Mouse (Mus musculus) brain, adult 2 months (tissue): Measurements from ENCODE around the gene Otulinl.

Experiments used
- DNase-seq: peaks from one replicate; pipeline ENCODE4 v3.0.0; 2011; ENCODE audit warnings: low read depth, low spot score

Otulinl gene

DNA sequence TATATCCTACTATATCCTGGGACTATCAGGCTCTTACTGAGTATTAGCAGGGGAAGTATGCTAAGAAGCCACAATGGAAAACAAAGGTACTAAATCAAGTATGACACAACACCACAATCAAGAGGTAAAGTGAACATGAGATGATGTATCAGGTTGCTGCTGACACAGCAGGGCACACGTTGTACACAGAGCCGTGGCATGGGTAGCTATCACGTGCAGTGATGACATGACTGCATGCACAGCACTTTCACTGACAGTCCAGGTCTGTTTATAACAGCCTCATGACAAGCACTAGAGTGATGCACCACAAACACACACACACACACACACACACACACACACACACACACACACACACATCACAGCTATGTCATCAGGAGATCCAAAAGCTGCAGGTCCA, 64.2 kb downstream of the Otulinl start:
- no peak for DNase-seq

DNA sequence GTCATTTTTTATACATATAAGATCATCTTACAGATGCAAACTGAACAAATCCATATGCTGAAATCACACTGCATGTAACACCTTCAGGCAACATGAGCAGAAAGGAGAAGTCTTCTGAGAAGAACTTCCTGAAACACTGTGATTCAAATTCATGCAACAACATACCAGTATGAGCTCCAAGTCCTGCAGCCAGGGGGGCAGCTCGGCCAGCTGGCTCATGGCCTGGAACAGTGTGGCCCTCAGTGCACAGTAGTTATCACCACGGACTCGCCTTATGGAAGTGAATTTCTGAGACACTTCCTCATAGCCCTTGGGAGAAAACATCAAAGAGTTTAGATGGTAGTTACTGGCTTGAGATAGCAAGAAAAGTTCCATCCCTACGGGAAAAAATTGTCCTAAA, 65.2 kb downstream of the Otulinl start:
- DNase-seq: peak; percentile 64

DNA sequence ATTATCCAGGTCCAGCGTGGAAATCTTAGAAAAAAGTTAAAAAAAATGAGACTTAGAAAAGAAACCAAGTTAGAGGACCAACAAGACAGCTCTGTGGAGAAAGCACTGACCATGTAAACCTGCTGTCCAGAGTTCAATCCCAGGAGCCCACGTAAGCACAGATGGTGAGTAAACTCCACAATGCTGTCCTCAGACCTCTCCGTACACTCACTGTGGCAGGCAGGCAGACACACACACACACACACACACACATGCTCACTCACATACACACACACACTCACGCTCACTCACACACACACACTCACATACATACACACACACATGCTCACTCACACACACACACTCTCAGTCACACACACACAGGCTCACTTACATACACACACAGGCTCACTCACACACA, 68.1 kb downstream of the Otulinl start:
- no peak for DNase-seq

DNA sequence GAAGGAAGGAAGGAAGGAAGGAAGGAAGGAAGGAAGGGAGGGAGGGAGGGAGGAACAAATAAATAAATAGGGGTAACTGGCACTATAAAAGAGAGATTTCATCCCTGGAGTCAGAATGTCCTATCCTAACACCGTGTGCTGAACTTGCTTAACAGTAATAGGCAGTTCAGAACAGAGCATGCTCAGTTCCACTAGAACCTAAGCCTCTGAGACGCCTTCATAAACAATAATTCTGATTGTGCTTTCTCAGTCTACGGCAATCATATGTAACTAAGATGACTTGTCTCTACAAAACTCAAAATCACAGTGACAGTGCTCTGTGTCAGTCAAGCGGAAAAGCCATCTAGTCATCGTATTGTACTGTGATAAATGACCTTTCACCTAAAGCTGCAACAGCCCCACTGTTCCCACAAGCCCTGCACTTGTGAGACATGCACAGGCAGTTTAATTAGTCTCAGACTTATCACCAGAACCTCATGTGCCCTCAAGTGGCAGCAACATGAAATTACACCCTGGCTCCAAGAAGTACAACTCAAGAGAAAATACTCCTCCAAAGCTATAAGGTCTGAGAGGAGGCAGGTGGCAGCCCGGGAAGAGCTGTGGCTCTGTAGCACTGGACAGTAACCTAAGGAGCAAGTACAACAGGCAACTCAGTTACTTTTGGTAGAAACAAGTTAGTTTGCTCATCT, 68.7 kb downstream of the Otulinl start:
- DNase-seq: peak; percentile 94

DNA sequence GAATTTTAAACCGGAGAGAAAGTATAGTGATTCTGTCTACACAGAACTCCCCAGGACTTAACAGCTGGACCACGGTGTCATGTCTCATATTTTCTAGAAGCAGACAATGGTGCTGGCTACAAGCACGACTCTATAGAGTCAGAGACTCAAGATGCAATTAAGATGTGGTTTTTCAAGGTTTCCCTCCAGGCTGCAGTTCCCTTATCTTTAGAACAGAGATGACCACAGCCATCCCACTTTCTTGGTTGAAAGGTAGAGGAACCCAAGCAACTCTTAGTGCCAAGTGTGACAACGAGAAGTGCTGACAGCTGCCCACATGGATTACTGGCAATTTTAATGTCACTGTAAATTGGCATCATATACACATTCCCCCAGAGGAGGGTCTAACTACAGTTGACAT, 71.8 kb downstream of the Otulinl start:
- no peak for DNase-seq

DNA sequence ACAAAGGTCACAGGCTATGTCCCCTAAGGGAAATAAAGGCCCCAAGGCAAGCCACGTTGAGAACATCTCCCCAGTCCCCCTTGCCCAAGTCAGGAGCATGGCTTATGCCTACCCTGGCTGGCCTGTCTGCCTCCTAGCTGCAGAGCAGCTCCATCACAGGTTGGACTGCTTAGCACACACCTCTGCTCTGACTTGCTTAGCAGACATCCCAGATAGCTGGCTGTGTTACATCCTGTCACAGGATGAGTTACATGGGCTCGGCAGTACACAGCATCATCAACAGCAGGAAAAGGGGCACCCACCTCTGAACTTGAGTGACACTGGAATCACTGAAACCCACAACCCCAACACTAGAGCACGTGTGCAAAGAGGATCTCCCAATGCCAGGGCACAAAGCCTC, 76.1 kb downstream of the Otulinl start:
- no peak for DNase-seq
